Mouse (Mus musculus): ENCODE measurements around the gene Ar.

Gene Ar

GRCm38 (mm10) chrX:98148531-98149342 is at the start of gene Ar:
Ar (plus strand) TSS chrX:98148769.
- no peak for DNase-seq (ENCODE audit: low read depth)

GRCm38 (mm10) chrX:98149724-98150392 is 1.3 kb downstream of the Ar start:
- no peak for DNase-seq (ENCODE audit: low read depth)

- no peak for DNase-seq (ENCODE audit: low read depth)
Measured at GRCm38 (mm10) chrX:98150393-98151119, 2.0 kb downstream of the Ar start.

- no peak for DNase-seq (ENCODE audit: low read depth)
Measured at GRCm38 (mm10) chrX:98189759-98190158, 41.2 kb downstream of the Ar start.

- no peak for DNase-seq (ENCODE audit: low read depth)
Measured at GRCm38 (mm10) chrX:98205766-98206165, 57.2 kb downstream of the Ar start.

GRCm38 (mm10) chrX:98207166-98207565 is 58.6 kb downstream of the Ar start:
- DNase-seq (ENCODE audit: low read depth), result no peak

GRCm38 (mm10) chrX:98216103-98216502 is 67.5 kb downstream of the Ar start:
- no peak for DNase-seq (ENCODE audit: low read depth)

GRCm38 (mm10) chrX:98239011-98239410 is 90.4 kb downstream of the Ar start:
- no peak for DNase-seq (ENCODE audit: low read depth)

- no peak for DNase-seq (ENCODE audit: low read depth)
Measured at GRCm38 (mm10) chrX:98245108-98245507, 96.5 kb downstream of the Ar start.

- DNase-seq (ENCODE audit: low read depth), result no peak
Measured at GRCm38 (mm10) chrX:98248363-98248762, 99.8 kb downstream of the Ar start.

GRCm38 (mm10) chrX:98259620-98260019 is 111.1 kb downstream of the Ar start:
- no peak for DNase-seq (ENCODE audit: low read depth)

- peak; percentile 0 for DNase-seq (ENCODE audit: low read depth)
Measured at GRCm38 (mm10) chrX:98265755-98266154, 117.2 kb downstream of the Ar start.

GRCm38 (mm10) chrX:98271361-98271760 is 122.8 kb downstream of the Ar start:
- DNase-seq (ENCODE audit: low read depth), result no peak

GRCm38 (mm10) chrX:98291763-98292162 is 143.2 kb downstream of the Ar start:
- peak; percentile 50 for DNase-seq (ENCODE audit: low read depth)

GRCm38 (mm10) chrX:98300685-98301084 is 152.1 kb downstream of the Ar start:
- no peak for DNase-seq (ENCODE audit: low read depth)

- DNase-seq (ENCODE audit: low read depth), result no peak
Measured at GRCm38 (mm10) chrX:98301924-98302323, 153.4 kb downstream of the Ar start.

- DNase-seq (ENCODE audit: low read depth), result no peak
Measured at GRCm38 (mm10) chrX:98315961-98316360, 167.4 kb downstream of the Ar start.

- DNase-seq (ENCODE audit: low read depth), result no peak
Measured at GRCm38 (mm10) chrX:98317483-98317882, 168.9 kb downstream of the Ar start.

- no peak for DNase-seq (ENCODE audit: low read depth)
Measured at GRCm38 (mm10) chrX:98323105-98323504, 174.5 kb downstream of the Ar start.

GRCm38 (mm10) chrX:98347481-98347880 is 198.9 kb downstream of the Ar start:
- DNase-seq (ENCODE audit: low read depth), result no peak

GRCm38 (mm10) chrX:98348036-98348435 is 199.5 kb downstream of the Ar start:
- no peak for DNase-seq (ENCODE audit: low read depth)

All from 416B (cell line).